Mouse (Mus musculus) C2C12 (cell line): ENCODE results near the gene Gm20458. TPM values are rescaled to one million over a fixed set of nuclear protein-coding genes. Genes with fewer than 3 reads are reported as not detected.
A peak's percentile ranks its signal among the peaks of the same experiment; 100 is the strongest.

Experiments
- H3K27me3 ChIP-seq: one replicate; pipeline ENCODE4 v1.6.1; 2011; ENCODE audit not compliant: control insufficient read depth, insufficient read depth, insufficient read length
- H3K36me3 ChIP-seq: one replicate; pipeline ENCODE4 v1.6.1; 2011; ENCODE audit not compliant: control insufficient read depth, insufficient read depth
- H3K4me3 ChIP-seq: one replicate; pipeline ENCODE4 v1.5.1; 2011; ENCODE audit warnings: mild to moderate bottlenecking, control low read depth; ENCODE audit not compliant: poor library complexity, insufficient read depth, severe bottlenecking
- H3K79me2 ChIP-seq: one replicate; pipeline ENCODE4 v1.6.1; 2011; ENCODE audit not compliant: control insufficient read depth, insufficient read depth
- H3K79me3 ChIP-seq: one replicate; pipeline ENCODE4 v1.6.1; 2011; ENCODE audit warnings: low read depth, control low read depth
- H3ac ChIP-seq: one replicate; pipeline ENCODE3; 2011; ENCODE audit warnings: low read depth; ENCODE audit not compliant: control insufficient read depth, insufficient read length
- CEBPB ChIP-seq: IDR thresholded peaks from one replicate; pipeline ENCODE4 v1.6.1; 2011; ENCODE audit warnings: low read depth, mild to moderate bottlenecking, control low read depth, moderate library complexity
- CTCF ChIP-seq: IDR thresholded peaks from one replicate; pipeline ENCODE4 v1.5.1; 2011; ENCODE audit not compliant: control insufficient read depth, insufficient read depth, insufficient read length
- FOSL1 ChIP-seq: IDR thresholded peaks from one replicate; pipeline ENCODE4 v1.8.0; 2011; ENCODE audit warnings: mild to moderate bottlenecking, low read length; ENCODE audit not compliant: poor library complexity, insufficient read depth, severe bottlenecking
- MAX ChIP-seq: IDR thresholded peaks from one replicate; pipeline ENCODE4 v1.6.1; 2011; ENCODE audit warnings: mild to moderate bottlenecking, control low read depth
- MYOD1 ChIP-seq: IDR thresholded peaks from one replicate; pipeline ENCODE4 v1.6.1; 2011; ENCODE audit warnings: low read depth; ENCODE audit not compliant: control insufficient read depth, insufficient read length
- MYOG ChIP-seq: IDR thresholded peaks from one replicate; pipeline ENCODE4 v1.6.1; 2011; ENCODE audit not compliant: control insufficient read depth, insufficient read length; ENCODE audit errors: extremely low read depth
- USF1 ChIP-seq: IDR thresholded peaks from one replicate; pipeline ENCODE4 v1.6.1; 2011; ENCODE audit warnings: low read depth, mild to moderate bottlenecking, control low read depth, moderate library complexity
- polyA plus RNA-seq: library from polyadenylated mRNA; unstranded; fragments of >200 nt; fragmentation: generic; extraction: Trizol; gene quantifications from one replicate; pipeline ENCODE4 v1.2.1, GENCODE M21; 2012; ENCODE audit warnings: missing spikeins

Gene Gm20458
- polyA plus RNA-seq, 1 experiment = 29.7 TPM

GRCm38 (mm10) chr2:164441155-164441554 is 19.6 kb upstream of the Gm20458 start:
- Histone ChIP-seq H3ac (peak overlapping the region; percentile 78), H3K4me3 (peak overlapping the region; percentile 94), H3K36me3 (peaks cover 4% of the 10 kb centered on the region), H3K79me3 (peaks cover 64% of the 10 kb centered on the region), H3K79me2 (peaks cover 69% of the 10 kb centered on the region), H3K27me3 (no peaks in the 10 kb centered on the region)
- TF ChIP-seq FOSL1 = peak; percentile 39
- no peak for TF ChIP-seq CTCF
- TF ChIP-seq MAX = peak; percentile 96
- peak; percentile 98 for TF ChIP-seq MYOD1
- peak; percentile 89 for TF ChIP-seq USF1

DNA sequence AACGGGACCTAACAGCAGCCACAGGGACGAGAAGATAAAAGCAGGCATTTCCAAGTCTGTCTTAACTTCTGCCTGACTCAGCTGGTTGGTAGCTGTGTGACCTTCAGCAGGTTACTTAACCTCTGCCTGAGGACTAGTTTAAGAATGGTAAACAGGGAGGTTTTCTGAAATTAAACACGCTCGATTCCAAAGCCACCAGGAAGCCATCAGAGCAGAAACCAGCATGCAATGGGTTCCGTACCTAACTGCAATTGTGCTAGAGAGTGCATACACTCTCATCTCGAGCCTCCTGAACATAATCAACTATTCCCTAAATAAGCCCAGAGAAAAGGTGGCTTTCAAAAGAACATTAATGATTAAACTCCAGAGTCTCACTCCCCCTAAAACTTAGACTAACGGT is 19.0 kb upstream of the Gm20458 start:
- H3K79me3 ChIP-seq = peaks cover 58% of the 10 kb centered on the region
- H3ac ChIP-seq = peak overlapping the region; percentile 78
- TF ChIP-seq MYOD1 = no peak
- TF ChIP-seq CEBPB = no peak
- no peak for TF ChIP-seq CTCF
- no peak for TF ChIP-seq USF1

DNA sequence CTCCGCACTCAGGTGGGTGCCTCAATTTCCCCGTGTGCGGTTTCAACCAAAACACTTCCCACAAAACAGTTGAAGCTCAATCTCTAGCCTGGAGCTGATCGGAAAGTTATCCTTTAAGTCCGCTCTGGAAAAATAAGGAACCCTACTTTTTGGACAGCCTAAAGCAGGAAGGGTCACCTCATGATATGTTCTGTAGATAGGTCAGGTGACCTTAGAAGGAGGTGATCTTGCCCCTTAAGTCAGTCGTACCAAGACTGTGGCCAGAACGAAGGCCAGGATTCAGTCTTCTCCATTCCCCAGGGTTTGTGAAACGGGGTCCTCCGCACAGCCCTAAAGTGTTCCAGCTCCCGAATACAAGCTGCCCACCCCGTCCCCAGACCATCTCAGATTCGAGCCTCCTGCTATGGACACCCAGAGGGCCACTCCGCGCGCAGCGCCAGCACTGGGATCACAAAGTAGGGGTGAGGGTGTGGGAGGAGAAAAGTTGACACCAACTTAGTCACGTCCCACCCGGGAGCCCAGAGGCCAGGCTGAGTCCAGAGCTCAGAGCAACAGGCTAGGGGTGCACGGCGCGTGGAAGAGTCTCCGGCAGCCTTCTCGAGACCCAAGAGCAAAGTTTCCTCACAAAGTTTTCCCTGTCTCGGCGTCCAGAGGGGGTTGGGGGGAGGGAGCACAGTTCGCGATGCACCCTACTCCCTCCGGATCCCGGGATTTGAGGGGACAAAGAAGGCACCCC is 18.3 kb upstream of the Gm20458 start:
- no peaks in the 10 kb centered on the region for H3K27me3 ChIP-seq
- H3K36me3 ChIP-seq = peaks cover 4% of the 10 kb centered on the region
- peak overlapping the region; percentile 78 for H3ac ChIP-seq
- TF ChIP-seq MYOD1 = no peak
- no peak for TF ChIP-seq CEBPB
- TF ChIP-seq FOSL1 = no peak
- no peak for TF ChIP-seq CTCF
- TF ChIP-seq USF1 = no peak
- TF ChIP-seq MYOG = no peak
- no peak for TF ChIP-seq MAX
- H3K4me3 ChIP-seq = peak overlapping the region; percentile 94
- peaks cover 51% of the 10 kb centered on the region for H3K79me3 ChIP-seq
- peaks cover 56% of the 10 kb centered on the region for H3K79me2 ChIP-seq

More for the DNA sequence above, 19.0 kb upstream of the Gm20458 start:
- Histone ChIP-seq H3K79me2 (peaks cover 63% of the 10 kb centered on the region), H3K4me3 (peak overlapping the region; percentile 94), H3K27me3 (no peaks in the 10 kb centered on the region), H3K36me3 (peaks cover 4% of the 10 kb centered on the region)

GRCm38 (mm10) chr2:164443051-164443437 is 17.7 kb upstream of the Gm20458 start:
- Histone ChIP-seq H3K36me3 (peaks cover 4% of the 10 kb centered on the region), H3ac (peak overlapping the region; percentile 78), H3K79me3 (peaks cover 45% of the 10 kb centered on the region), H3K27me3 (no peaks in the 10 kb centered on the region), H3K4me3 (peak overlapping the region; percentile 94), H3K79me2 (peaks cover 50% of the 10 kb centered on the region)
- TF ChIP-seq MYOG (no peak), MAX (peak; percentile 33)

DNA sequence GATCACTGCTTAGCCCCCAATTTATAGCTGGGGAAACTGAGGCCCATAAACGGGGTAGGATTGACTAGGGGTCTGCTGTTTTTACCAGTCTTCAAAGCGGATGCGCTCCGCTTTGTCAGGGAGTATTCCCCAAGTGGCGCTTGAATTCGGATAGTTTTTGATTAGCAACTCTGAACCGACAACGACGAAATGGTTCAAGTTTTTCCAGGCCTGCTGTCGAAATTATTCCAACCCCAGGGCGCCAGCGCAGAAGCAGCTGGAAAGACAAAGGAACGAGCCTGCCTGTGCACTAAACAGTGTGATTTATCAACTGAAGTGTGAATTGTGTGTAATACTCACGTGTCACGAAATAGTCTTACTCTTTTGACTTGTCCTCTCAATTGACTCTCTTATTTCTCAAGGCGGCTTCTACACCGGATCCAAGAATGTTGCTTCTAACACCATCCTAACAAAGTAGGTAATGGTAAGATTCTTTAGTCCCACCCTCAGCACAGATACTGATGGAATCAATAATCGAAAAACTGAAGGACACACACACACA is 17.2 kb upstream of the Gm20458 start, which contains the start of gene Sdc4:
Gene Sdc4, minus strand, starts transcription at position 428 of the 541 bp plus-strand sequence.
- no peaks in the 10 kb centered on the region for H3K27me3 ChIP-seq
- H3K36me3 ChIP-seq = peaks cover 4% of the 10 kb centered on the region
- peaks cover 40% of the 10 kb centered on the region for H3K79me3 ChIP-seq
- peak within 1 kb of the TSS; percentile 78 for H3ac ChIP-seq
- H3K79me2 ChIP-seq = peaks cover 45% of the 10 kb centered on the region
- no peak for TF ChIP-seq CEBPB
- no peak for TF ChIP-seq CTCF
- no peak for TF ChIP-seq MYOD1
- TF ChIP-seq USF1 = no peak
- TF ChIP-seq MAX = no peak
- TF ChIP-seq MYOG = no peak
- no peak for TF ChIP-seq FOSL1
- peak within 1 kb of the TSS; percentile 94 for H3K4me3 ChIP-seq

GRCm38 (mm10) chr2:164444701-164445100 is 16.1 kb upstream of the Gm20458 start:
- H3ac ChIP-seq = no peak overlapping the region
- TF ChIP-seq MYOG (no peak), MAX (no peak), CEBPB (peak; percentile 1)
- no peak overlapping the region for H3K4me3 ChIP-seq
- peaks cover 30% of the 10 kb centered on the region for H3K79me3 ChIP-seq
- H3K36me3 ChIP-seq = peaks cover 4% of the 10 kb centered on the region
- H3K27me3 ChIP-seq = no peaks in the 10 kb centered on the region
- H3K79me2 ChIP-seq = peaks cover 33% of the 10 kb centered on the region
